Mouse (Mus musculus) stomach, embryonic 15.5 days (tissue): ENCODE measurements around the gene Zkscan16. TPM values are rescaled to one million over a fixed set of nuclear protein-coding genes. Genes with fewer than 3 reads are reported as not detected.

Experiments
- ATAC-seq: fragments of 200-750 bp; cut with Nextera tagmentation; 2 replicates; pipeline ENCODE4 v1.8.0; 2017; ENCODE audit warnings: low read depth, moderate number of reproducible peaks, moderate TSS enrichment; ENCODE audit not compliant: insufficient read depth, low FRiP score
- H3K27ac ChIP-seq: fragments of 300-500 bp; sonication (generic); 2 replicates; pipeline ENCODE4 v1.5.1; 2015; ENCODE audit warnings: mild to moderate bottlenecking, inconsistent platforms
- H3K27me3 ChIP-seq: fragments of 300-500 bp; sonication (generic); replicated peaks from 2 replicates; pipeline ENCODE4 v1.6.1; 2015; ENCODE audit warnings: inconsistent platforms
- H3K36me3 ChIP-seq: fragments of 300-500 bp; sonication (generic); 2 replicates; pipeline ENCODE4 v1.6.1; 2015; ENCODE audit warnings: inconsistent platforms
- H3K4me1 ChIP-seq: fragments of 300-500 bp; sonication (generic); 2 replicates; pipeline ENCODE4 v1.6.1; 2015; ENCODE audit warnings: inconsistent platforms
- H3K4me2 ChIP-seq: fragments of 300-500 bp; sonication (generic); 2 replicates; pipeline ENCODE4 v1.6.1; 2015; ENCODE audit warnings: mild to moderate bottlenecking, inconsistent platforms
- H3K4me3 ChIP-seq: fragments of 300-500 bp; sonication (generic); replicated peaks from 2 replicates; pipeline ENCODE4 v1.5.1; 2015; ENCODE audit warnings: inconsistent platforms
- H3K9ac ChIP-seq: fragments of 300-500 bp; sonication (generic); 2 replicates; pipeline ENCODE4 v1.6.1; 2015; ENCODE audit warnings: inconsistent platforms
- H3K9me3 ChIP-seq: fragments of 300-500 bp; sonication (generic); 2 replicates; pipeline ENCODE4 v1.6.1; 2016; ENCODE audit warnings: inconsistent platforms
- WGBS: fragments of 180-500 bp; shearing (Covaris S2); methylation state at CpG from one replicate; pipeline ENCODE4 v1.1.7; 2015; 5-methylcytosine and 5-hydroxymethylcytosine counted together
- polyA plus RNA-seq: library from polyadenylated mRNA; unstranded; fragments of >200 nt; fragmentation: Nextera tagmentation; extraction: Ambion mirVana; gene quantifications from 2 replicates; pipeline ENCODE4 v1.2.1, GENCODE M21; 2015

Zkscan16 gene
- polyA plus RNA-seq, 1 experiment from 2014 or later, result 0.62 TPM

DNA sequence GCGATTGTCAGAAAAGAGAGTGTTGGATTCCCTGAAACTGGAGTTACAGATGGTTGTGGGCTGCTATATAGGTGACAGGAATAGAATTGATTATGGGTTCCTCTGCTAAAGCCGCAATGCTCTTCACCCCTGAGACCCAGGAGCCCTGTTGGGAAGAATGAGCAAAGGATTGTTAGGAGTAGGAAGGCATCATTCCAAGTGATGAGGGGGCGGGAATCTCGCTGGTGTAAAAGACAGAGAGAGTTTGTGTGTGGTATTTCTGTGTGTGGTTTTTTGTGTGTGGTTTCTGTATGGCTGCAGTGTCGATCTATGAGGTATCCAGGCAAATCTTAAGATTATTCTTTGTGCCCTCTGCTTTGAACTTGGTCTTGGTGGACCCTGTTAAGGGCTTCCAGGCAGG is 1.3 kb downstream of the Zkscan16 start:
- no peaks in the 10 kb centered on the region for H3K36me3 ChIP-seq
- peaks cover 4% of the 10 kb centered on the region; the same call in 1 of the 2 replicates for H3K4me1 ChIP-seq
- H3K9me3 ChIP-seq, result no peaks in the 10 kb centered on the region
- no peak overlapping the region for H3K27ac ChIP-seq
- H3K27me3 ChIP-seq, result no peaks in the 10 kb centered on the region
- H3K9ac ChIP-seq, result no peak overlapping the region
- no peak for ATAC-seq
- no peak overlapping the region for H3K4me3 ChIP-seq
- 66% methylated on average over 5 of the region's 5 CpGs for WGBS
- H3K4me2 ChIP-seq, result no peak overlapping the region

DNA sequence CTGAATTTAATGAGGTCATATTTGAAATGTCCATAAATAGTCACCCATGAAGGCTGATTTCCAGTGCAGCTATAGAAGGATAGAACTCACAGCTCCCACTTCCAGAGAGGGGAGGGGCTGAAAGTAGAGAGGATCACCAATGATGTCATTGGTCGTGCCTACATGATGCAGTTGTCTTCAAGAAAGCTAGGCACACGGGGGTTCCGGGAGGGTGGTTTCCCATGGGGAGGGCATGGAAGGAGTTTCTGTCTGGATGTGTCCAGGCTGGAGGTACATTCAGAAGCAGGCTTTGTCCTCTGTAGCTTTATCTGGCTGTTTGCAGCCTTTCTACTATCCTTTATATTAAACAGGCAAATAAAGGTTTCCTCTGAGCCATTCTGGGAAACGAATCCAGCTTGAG is 5.0 kb downstream of the Zkscan16 start:
- Histone ChIP-seq H3K4me1 (peaks cover 4% of the 10 kb centered on the region; the same call in 1 of the 2 replicates), H3K27me3 (no peaks in the 10 kb centered on the region), H3K36me3 (no peaks in the 10 kb centered on the region), H3K4me3 (no peak overlapping the region), H3K9ac (no peak overlapping the region), H3K27ac (no peak overlapping the region), H3K9me3 (no peaks in the 10 kb centered on the region), H3K4me2 (no peak overlapping the region)
- 83% methylated on average over 4 of the region's 4 CpGs for WGBS
- no peak for ATAC-seq

DNA sequence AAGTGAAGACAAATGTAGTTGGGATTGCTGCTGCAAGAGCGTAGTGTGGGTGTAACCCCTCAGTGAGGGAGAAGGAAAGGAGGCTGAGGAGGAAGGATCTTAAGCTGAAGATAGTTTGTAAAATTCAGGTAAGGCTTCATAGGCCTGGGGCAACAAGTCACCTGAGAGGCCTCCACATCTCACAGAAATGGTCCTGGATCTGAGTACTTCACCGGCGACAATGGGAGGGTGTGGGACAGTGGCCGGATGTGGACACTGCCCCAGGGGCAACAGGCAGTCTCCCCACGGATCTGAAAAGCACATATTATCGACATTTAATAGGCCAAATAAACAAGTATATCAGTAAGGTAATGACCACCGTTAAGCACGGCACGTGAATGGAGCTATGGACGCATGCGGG is 9.2 kb downstream of the Zkscan16 start:
- no peak overlapping the region for H3K4me2 ChIP-seq
- H3K4me1 ChIP-seq, result no peaks in the 10 kb centered on the region
- H3K9ac ChIP-seq, result no peak overlapping the region
- H3K36me3 ChIP-seq, result no peaks in the 10 kb centered on the region
- 86% methylated on average over 11 of the region's 11 CpGs for WGBS
- H3K4me3 ChIP-seq, result no peak overlapping the region
- no peak for ATAC-seq
- no peaks in the 10 kb centered on the region for H3K27me3 ChIP-seq
- H3K27ac ChIP-seq, result no peak overlapping the region
- H3K9me3 ChIP-seq, result no peaks in the 10 kb centered on the region

DNA sequence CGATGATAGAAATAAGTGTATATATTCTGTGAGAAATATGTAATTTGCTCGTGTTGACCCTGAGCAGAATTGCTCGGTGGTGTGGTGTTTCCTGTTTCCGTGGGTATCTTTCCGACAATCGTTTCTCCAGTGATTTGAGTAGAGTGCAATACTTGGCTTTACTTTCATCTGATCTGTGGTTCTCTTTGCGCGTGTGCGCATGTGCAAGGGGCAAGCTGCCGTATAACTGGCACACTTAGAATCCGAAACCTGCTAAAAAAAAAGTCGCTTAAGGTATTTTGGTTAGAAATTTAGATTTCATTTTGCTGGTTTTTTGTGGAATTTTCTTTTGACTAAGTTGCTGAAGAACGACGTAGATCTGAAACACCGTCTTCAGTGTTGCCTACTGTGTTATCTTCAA is 18.3 kb downstream of the Zkscan16 start:
- Histone ChIP-seq H3K4me3 (no peak overlapping the region), H3K4me1 (no peaks in the 10 kb centered on the region), H3K9ac (no peak overlapping the region), H3K36me3 (no peaks in the 10 kb centered on the region), H3K4me2 (no peak overlapping the region), H3K9me3 (no peaks in the 10 kb centered on the region), H3K27ac (no peak overlapping the region), H3K27me3 (no peaks in the 10 kb centered on the region)
- no peak for ATAC-seq
- WGBS, result 88% methylated on average over 15 of the region's 15 CpGs

DNA sequence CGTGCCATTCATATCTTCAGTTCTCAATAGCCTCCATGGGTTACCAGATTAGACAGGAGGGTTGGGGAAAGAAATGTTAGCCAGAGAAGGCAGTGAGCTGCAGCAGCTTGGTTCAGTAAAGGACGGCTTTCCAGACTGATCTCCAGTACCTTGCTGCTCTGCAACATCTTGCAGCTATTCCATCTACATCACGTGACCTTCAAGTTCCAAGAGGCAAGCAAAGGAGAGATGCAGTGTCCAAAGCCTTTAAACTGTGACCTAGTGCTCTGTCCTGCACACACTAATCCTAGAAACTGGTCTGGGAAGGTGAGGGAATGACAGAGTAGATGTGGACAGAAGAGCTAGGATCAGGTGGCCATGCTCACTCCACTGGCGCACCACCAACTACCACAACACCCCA is 19.8 kb downstream of the Zkscan16 start:
- no peak overlapping the region for H3K4me3 ChIP-seq
- H3K4me2 ChIP-seq, result no peak overlapping the region
- ATAC-seq, result no peak
- H3K9ac ChIP-seq, result no peak overlapping the region
- no peaks in the 10 kb centered on the region for H3K9me3 ChIP-seq
- no peaks in the 10 kb centered on the region for H3K4me1 ChIP-seq
- 90% methylated on average over 4 of the region's 4 CpGs for WGBS
- no peaks in the 10 kb centered on the region for H3K27me3 ChIP-seq
- H3K27ac ChIP-seq, result no peak overlapping the region
- no peaks in the 10 kb centered on the region for H3K36me3 ChIP-seq

DNA sequence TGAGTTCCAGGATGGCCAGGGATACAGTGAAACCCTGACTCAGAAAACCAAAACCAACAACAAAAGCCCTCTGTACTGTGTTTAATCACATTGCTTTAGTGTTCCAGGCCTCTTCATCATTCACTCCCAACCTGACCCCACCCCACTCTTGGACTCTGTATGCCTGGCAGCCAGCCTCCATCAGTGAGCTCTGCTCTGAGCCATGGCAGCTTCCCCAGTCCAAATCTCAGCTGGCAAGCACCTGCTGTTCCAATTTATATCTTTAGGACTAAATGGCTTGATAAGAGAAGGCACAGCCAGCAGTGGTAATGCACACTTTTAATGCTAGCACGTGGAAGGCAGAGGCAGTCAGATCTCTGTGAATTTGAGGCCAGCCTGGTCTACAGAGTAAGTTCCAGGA is 21.7 kb downstream of the Zkscan16 start:
- H3K9me3 ChIP-seq, result no peaks in the 10 kb centered on the region
- peaks cover 2% of the 10 kb centered on the region; the same call in 1 of the 2 replicates for H3K36me3 ChIP-seq
- WGBS, result 82% methylated on average over 1 of the region's 1 CpGs
- no peak overlapping the region for H3K27ac ChIP-seq
- H3K4me3 ChIP-seq, result no peak overlapping the region
- H3K4me1 ChIP-seq, result no peaks in the 10 kb centered on the region
- no peak overlapping the region for H3K4me2 ChIP-seq
- no peak for ATAC-seq
- H3K27me3 ChIP-seq, result no peaks in the 10 kb centered on the region
- H3K9ac ChIP-seq, result no peak overlapping the region

DNA sequence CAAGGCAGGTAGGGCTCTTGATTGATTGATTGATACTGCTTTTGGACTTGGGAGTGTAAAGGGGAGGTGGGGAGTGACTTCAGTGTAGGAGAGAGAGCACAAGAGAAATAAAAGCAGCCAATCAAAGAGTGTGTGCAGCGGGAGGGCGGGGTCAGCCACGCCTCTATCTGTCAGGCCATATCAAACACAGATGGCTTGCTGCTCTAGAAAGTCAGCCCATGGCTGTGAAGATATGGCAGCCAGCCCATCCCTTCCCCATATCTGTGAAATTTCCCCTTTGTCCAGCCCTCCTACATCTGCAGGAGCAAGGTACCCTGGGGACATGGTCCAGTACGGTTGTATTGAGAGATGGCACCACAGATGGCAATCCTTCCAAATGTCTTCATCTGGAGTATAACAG is 27.2 kb downstream of the Zkscan16 start:
- Histone ChIP-seq H3K27me3 (no peaks in the 10 kb centered on the region), H3K4me1 (no peaks in the 10 kb centered on the region), H3K4me2 (no peak overlapping the region), H3K36me3 (peaks cover 6% of the 10 kb centered on the region), H3K27ac (no peak overlapping the region), H3K9ac (no peak overlapping the region), H3K4me3 (no peak overlapping the region), H3K9me3 (no peaks in the 10 kb centered on the region)
- ATAC-seq, result peak; percentile 43; the same call in 1 of the 2 replicates
- WGBS, result 86% methylated on average over 4 of the region's 4 CpGs

DNA sequence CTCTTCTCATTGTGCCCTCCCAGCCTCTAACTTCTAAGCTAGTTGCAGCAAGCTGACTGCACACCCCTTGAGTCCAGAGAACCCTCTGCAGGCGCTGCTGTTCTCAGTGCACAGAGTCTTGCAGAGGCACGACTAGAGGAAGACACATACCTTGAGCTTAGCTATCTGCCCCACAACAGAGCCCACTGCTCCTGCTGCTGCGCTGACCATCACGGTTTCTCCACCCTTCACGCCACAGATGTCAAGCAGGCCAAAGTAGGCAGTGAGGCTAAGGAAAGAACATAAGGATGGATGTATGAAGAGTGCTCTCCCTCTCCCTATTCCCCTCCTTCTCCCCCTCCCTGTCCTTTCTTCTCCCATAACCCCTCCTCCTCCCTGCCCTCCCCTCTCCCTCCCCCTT is 32.3 kb downstream of the Zkscan16 start:
- no peak overlapping the region for H3K4me2 ChIP-seq
- ATAC-seq, result no peak
- H3K36me3 ChIP-seq, result no peaks in the 10 kb centered on the region; the same call in 1 of the 2 replicates
- WGBS, result 79% methylated on average over 5 of the region's 5 CpGs
- H3K9ac ChIP-seq, result no peak overlapping the region
- H3K4me3 ChIP-seq, result no peak overlapping the region
- no peaks in the 10 kb centered on the region for H3K9me3 ChIP-seq
- H3K27me3 ChIP-seq, result no peaks in the 10 kb centered on the region
- no peaks in the 10 kb centered on the region for H3K4me1 ChIP-seq
- H3K27ac ChIP-seq, result no peak overlapping the region

DNA sequence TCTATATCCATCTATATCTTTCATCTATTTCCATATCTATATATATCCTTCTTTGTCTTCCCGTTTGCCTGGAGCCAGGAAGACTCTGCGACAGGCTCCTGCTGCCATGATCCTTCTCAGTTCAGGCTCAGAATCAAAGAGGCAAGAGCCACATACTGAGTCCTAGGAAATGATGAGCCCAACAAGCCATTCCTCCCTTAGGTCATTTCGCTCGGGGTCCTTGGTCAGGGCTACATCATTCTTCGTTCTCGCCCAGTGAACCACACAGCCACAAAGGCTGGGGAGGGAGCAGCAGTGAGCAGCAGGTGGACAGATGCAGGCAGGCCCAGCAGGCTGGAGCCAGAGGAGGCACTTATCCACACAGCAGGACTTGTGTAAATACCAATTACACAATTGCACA is 38.0 kb downstream of the Zkscan16 start:
- Histone ChIP-seq H3K4me3 (no peak overlapping the region), H3K27ac (no peak overlapping the region), H3K4me2 (no peak overlapping the region), H3K27me3 (no peaks in the 10 kb centered on the region), H3K9ac (no peak overlapping the region), H3K4me1 (0 out of 2 replicates have a peak, but pooled peaks cover 11% of the 10 kb centered on the region), H3K9me3 (no peaks in the 10 kb centered on the region), H3K36me3 (0 out of 2 replicates have a peak, but pooled peaks cover 3% of the 10 kb centered on the region)
- WGBS, result 85% methylated on average over 6 of the region's 6 CpGs
- no peak for ATAC-seq

DNA sequence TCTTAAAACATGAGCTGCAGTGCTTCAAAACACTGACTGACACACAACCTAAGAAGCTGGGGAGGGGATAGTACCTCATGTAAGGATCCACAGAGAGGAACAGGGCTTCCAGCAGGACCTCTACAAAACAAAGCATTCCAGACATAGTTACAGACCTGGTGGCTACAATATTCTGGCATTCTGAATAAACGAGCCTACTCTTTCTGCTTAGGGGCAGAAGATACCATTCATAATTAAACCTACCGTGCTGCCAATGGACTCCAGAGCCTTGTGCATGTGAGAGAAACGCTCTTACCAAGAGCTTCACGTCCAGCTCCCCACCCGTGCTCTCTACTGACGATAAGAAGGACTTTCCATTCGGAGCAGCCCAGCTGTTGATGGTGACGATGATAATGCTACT is 39.4 kb downstream of the Zkscan16 start:
- no peaks in the 10 kb centered on the region for H3K27me3 ChIP-seq
- H3K9ac ChIP-seq, result no peak overlapping the region
- H3K27ac ChIP-seq, result no peak overlapping the region
- 0 out of 2 replicates have a peak, but pooled peaks cover 13% of the 10 kb centered on the region for H3K4me1 ChIP-seq
- no peak for ATAC-seq
- H3K36me3 ChIP-seq, result 0 out of 2 replicates have a peak, but pooled peaks cover 3% of the 10 kb centered on the region
- no peak overlapping the region for H3K4me3 ChIP-seq
- H3K4me2 ChIP-seq, result no peak overlapping the region
- WGBS, result 86% methylated on average over 8 of the region's 8 CpGs
- no peaks in the 10 kb centered on the region for H3K9me3 ChIP-seq

DNA sequence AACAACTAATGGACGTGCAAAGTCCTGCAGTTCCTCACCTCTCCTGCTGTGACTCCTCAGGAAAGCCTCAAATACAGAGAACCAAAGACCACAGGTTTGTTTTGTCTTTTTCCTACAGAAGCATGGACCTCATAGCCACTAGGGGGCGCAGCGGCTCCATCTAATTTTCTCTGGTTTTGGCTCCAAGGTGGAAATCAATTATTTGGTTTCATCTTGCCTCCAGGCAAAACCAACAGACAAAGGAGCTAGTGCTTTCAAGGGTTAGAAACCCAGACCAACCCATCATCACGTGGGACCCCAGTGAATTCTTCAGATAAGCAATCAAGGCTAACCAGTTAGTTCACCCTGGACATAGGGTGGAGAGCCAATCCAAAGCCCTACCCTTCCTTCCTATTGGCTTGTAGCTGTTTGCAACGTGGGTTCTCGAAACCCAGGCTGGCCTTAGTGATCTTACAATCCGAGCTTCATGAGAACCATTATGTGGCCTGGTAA is 41.8 kb downstream of the Zkscan16 start:
- WGBS, result 14% methylated on average over 7 of the region's 7 CpGs
- no peak overlapping the region for H3K9ac ChIP-seq
- H3K4me3 ChIP-seq, result no peak overlapping the region
- peak; percentile 70 for ATAC-seq
- H3K9me3 ChIP-seq, result no peaks in the 10 kb centered on the region
- H3K4me1 ChIP-seq, result 0 out of 2 replicates have a peak, but pooled peaks cover 13% of the 10 kb centered on the region
- no peak overlapping the region; the same call in 1 of the 2 replicates for H3K27ac ChIP-seq
- H3K27me3 ChIP-seq, result no peaks in the 10 kb centered on the region
- 0 out of 2 replicates have a peak, but pooled peaks cover 3% of the 10 kb centered on the region for H3K36me3 ChIP-seq
- no peak overlapping the region for H3K4me2 ChIP-seq

DNA sequence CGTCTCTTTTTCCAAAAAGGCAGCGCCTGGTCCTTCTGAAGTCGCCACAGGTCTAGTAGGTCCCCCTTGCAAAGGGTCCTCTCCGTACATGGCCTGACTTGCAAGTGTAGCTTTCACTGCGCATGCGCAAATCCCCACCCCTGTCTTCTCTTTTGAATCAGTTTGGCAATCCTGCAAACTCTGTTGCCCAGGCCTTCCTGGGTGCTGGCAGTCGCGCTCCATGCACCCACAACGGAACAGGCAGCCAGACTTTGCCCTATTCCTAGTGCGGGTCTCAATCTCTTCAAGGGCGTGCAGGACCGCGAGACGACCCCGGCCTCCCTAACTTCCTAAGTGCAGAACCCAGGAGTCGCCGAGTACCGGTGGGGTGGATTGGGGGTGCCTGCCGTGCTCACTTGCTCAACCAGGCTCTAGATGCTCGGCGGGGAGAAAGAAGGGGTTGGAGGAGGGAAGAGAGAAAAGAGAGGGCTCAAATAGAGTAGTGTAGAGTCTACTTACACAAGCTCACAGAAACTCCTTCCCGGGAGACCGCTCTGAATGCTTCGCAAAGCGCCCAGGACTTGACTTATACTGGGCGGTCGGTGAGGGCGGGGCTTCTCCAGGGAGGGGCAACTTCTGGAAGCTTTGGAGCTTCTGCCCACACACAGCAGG is 43.2 kb downstream of the Zkscan16 start, which contains the start of gene Ptgr1:
Gene Ptgr1, minus strand, starts transcription at position 580 of the 651 bp plus-strand sequence.
- Histone ChIP-seq H3K27me3 (no peaks in the 10 kb centered on the region), H3K4me2 (peak within 1 kb of the TSS; percentile 81), H3K27ac (peak within 1 kb of the TSS; percentile 85), H3K36me3 (0 out of 2 replicates have a peak, but pooled peaks cover 3% of the 10 kb centered on the region), H3K9me3 (no peaks in the 10 kb centered on the region), H3K4me1 (0 out of 2 replicates have a peak, but pooled peaks cover 13% of the 10 kb centered on the region), H3K4me3 (peak within 1 kb of the TSS; percentile 73), H3K9ac (peak within 1 kb of the TSS; percentile 57)
- ATAC-seq, result peak; percentile 76
- 1% methylated on average over 28 of the region's 28 CpGs for WGBS
